In genomic region chr2:30647882-30648494, GRCm38 (mm10) we compare ENCODE assay signal across 8 mouse cellular contexts. TPM values are rescaled to one million over a fixed set of nuclear protein-coding genes. Genes with fewer than 3 reads are reported as not detected.
DNase-seq lines count a peak whose midpoint lies in the region; ATAC-seq and TF ChIP-seq lines count a peak whose summit lies in the region.

No protein-coding gene starts in this region.

- DNase-seq in layer of hippocampus, adult 2 months (ENCODE audit: low spot score in 2 of 2) = no peak
- DNase-seq in layer of hippocampus, postnatal 25 days (ENCODE audit: extremely low spot score in 1 of 2, low spot score in 1 of 2) = no peak
- no peak for DNase-seq in yolk sac, embryonic 10.5 days (ENCODE audit: low spot score)
- no peak for DNase-seq in urinary bladder, postnatal 14 days (ENCODE audit: low spot score)
- no peak for DNase-seq in Muller cell, postnatal 12 days (ENCODE audit: inconsistent ontology term)

- H3K4me3 ChIP-seq in layer of hippocampus, adult 2 months = no peak overlapping the region
- no peak overlapping the region for H3K4me3 ChIP-seq in embryonic facial prominence, embryonic 12.5 days
- no peak overlapping the region for H3K4me3 ChIP-seq in hindbrain, embryonic 16.5 days (ENCODE audit: low read length)
- no peak overlapping the region for H3K4me3 ChIP-seq in olfactory bulb, adult 2 months (ENCODE audit: insufficient read depth, low read depth, low read length)

- WGBS in embryonic facial prominence, embryonic 12.5 days = 21% methylated on average over 13 of the region's 13 CpGs
- WGBS in hindbrain, embryonic 16.5 days = 10% methylated on average over 13 of the region's 13 CpGs
- WGBS in olfactory bulb, adult 2 months = 24% methylated on average over 13 of the region's 13 CpGs

- no peaks in the 10 kb centered on the region for H3K9me3 ChIP-seq in embryonic facial prominence, embryonic 12.5 days
- H3K9me3 ChIP-seq in hindbrain, embryonic 16.5 days (ENCODE audit: control insufficient read depth, low read length) = no peaks in the 10 kb centered on the region

- peak overlapping the region; percentile 99 for H3K27ac ChIP-seq in layer of hippocampus, adult 2 months
- peak overlapping the region; percentile 93 for H3K27ac ChIP-seq in embryonic facial prominence, embryonic 12.5 days
- H3K27ac ChIP-seq in hindbrain, embryonic 16.5 days (ENCODE audit: low read depth, low read length) = peak overlapping the region; percentile 98
- H3K27ac ChIP-seq in olfactory bulb, adult 2 months (ENCODE audit: insufficient read depth, low read depth, low read length) = peak overlapping the region; percentile 88

- H3K9ac ChIP-seq in embryonic facial prominence, embryonic 12.5 days = peak overlapping the region; percentile 32
- peak overlapping the region; percentile 51; the same call in 1 of the 2 replicates for H3K9ac ChIP-seq in hindbrain, embryonic 16.5 days (ENCODE audit: low read depth, low read length)

- no peak for TF ChIP-seq CTCF in layer of hippocampus, adult 2 months (conservative IDR thresholded peaks at IDR 0.05)
- no peak for TF ChIP-seq CTCF in olfactory bulb, adult 2 months (IDR thresholded peaks at IDR 0.05; ENCODE audit: insufficient read depth, low read depth, low read length)

- ATAC-seq in embryonic facial prominence, embryonic 12.5 days (ENCODE audit: insufficient number of reproducible peaks, insufficient read depth, low FRiP score, low TSS enrichment) = no peak
- peak; percentile 43 for ATAC-seq in hindbrain, embryonic 16.5 days

- H3K4me2 ChIP-seq in embryonic facial prominence, embryonic 12.5 days (replicated peaks) = peak overlapping the region; percentile 27
- H3K4me2 ChIP-seq in hindbrain, embryonic 16.5 days (ENCODE audit: low read length) = peak overlapping the region; percentile 32

- H3K27me3 ChIP-seq in embryonic facial prominence, embryonic 12.5 days = no peaks in the 10 kb centered on the region
- no peaks in the 10 kb centered on the region for H3K27me3 ChIP-seq in hindbrain, embryonic 16.5 days (replicated peaks; ENCODE audit: control insufficient read depth, insufficient read depth, low read length)

- no peaks in the 10 kb centered on the region for H3K36me3 ChIP-seq in embryonic facial prominence, embryonic 12.5 days
- no peaks in the 10 kb centered on the region for H3K36me3 ChIP-seq in hindbrain, embryonic 16.5 days (ENCODE audit: control insufficient read depth, insufficient read depth, low read length)

- TF ChIP-seq POLR2A in olfactory bulb, adult 2 months (IDR thresholded peaks at IDR 0.05; ENCODE audit: insufficient read depth, low read depth, low read length) = no peak

- H3K4me1 ChIP-seq in embryonic facial prominence, embryonic 12.5 days = peaks cover 50% of the 10 kb centered on the region
- H3K4me1 ChIP-seq in hindbrain, embryonic 16.5 days (ENCODE audit: control insufficient read depth, insufficient read depth, low read depth, low read length) = peaks cover 43% of the 10 kb centered on the region
- peaks cover 72% of the 10 kb centered on the region for H3K4me1 ChIP-seq in olfactory bulb, adult 2 months (ENCODE audit: control insufficient read depth, insufficient read depth, low read length)

RNA-seq across cellular contexts. Expression of gene Cstad, which starts 53.1 kb away (rescaled TPM):
- 10 to 100 TPM in 1 of 2 experiments, 1 to 10 TPM in 1; 7.8 to 11.3 TPM for total RNA-seq in layer of hippocampus, adult 2 months (2021)
- total RNA-seq in layer of hippocampus, postnatal 25 days (2021) = 10 to 100 TPM in 1 of 2 experiments, 1 to 10 TPM in 1; 3.0 to 10.3 TPM
- 0.57 and 1.4 TPM in 2 replicates for polyA plus RNA-seq in embryonic facial prominence, embryonic 12.5 days (2016; fragmentation: Nextera tagmentation; extraction: Ambion mirVana)
- 0.19 and 0.99 TPM in 2 replicates for polyA plus RNA-seq in hindbrain, embryonic 16.5 days (2015; fragmentation: Nextera tagmentation; extraction: Ambion mirVana)
- polyA plus RNA-seq in olfactory bulb, adult 2 months (2012; ENCODE audit: insufficient read depth, insufficient read length, low replicate concordance, missing spikeins) = not detected in 2 replicates
